Mouse (Mus musculus) testis, adult 2 months (tissue): Measurements from ENCODE around the gene Foxa1.

Experiments used
- CTCF ChIP-seq: fragments of 200-500 bp; IDR thresholded peaks from 2 replicates; pipeline ENCODE4 v1.5.1; 2012; ENCODE audit warnings: low read depth, mild to moderate bottlenecking, inconsistent platforms, low read length, moderate library complexity; ENCODE audit not compliant: control insufficient read depth, insufficient read depth, insufficient replicate concordance
- POLR2A ChIP-seq: fragments of 200-500 bp; IDR thresholded peaks from 2 replicates; pipeline ENCODE4 v1.6.1; 2012; ENCODE audit warnings: low read depth, mild to moderate bottlenecking, inconsistent platforms, low read length, moderate library complexity; ENCODE audit not compliant: control insufficient read depth

DNA sequence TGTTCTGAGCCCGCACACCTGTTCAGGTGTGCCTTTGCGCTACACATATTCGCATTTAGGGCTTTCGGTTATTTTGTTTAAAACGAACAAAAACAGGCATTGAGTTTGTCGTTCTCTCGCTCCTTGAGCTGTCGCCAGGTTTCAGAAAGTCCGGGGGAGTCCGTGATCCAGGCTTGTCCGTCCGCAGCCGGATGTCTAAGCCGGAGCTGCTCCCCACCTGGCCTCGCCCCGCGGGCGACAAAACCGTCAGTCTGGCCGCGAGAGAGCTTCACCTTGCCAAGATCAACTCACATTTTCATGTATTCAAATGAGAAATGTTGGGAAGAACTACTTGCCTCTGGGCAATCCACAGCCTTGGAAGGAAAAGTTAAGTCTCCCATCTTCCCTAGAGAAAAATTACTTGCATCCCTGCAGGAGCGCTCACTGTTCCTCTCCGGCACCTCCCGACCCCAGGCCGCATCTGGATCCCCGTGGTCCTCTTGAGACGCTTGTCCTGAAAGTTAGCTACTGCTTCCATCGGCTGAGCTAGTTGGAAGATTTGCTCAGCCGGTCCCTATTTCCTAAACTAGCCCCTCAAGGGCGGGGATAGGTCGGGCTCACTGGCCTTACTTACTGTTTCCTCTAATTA, 3.6 kb upstream of the Foxa1 start:
- no peak for TF ChIP-seq CTCF
- TF ChIP-seq POLR2A, result no peak
